13 mouse cellular contexts compared by ENCODE assay signal in genomic region chr19:37320802-37321619, GRCm38 (mm10). TPM values are rescaled to one million over a fixed set of nuclear protein-coding genes. Genes with fewer than 3 reads are reported as not detected.
DNase-seq lines count a peak whose midpoint lies in the region; ATAC-seq lines count a peak whose summit lies in the region.
"Had no signal": no experiment of that assay in that cellular context is flagged by ENCODE, and none has a peak within 500 bp of the region (broad histone marks: within the 10 kb centered on the region; RNA-seq: fewer than 3 reads in every experiment).

No protein-coding gene starts in this region.

- peak overlapping the region; percentile 79 for H3K27ac ChIP-seq in heart, embryonic 15.5 days
- H3K27ac ChIP-seq: limb, embryonic 13.5 days; midbrain, embryonic 10.5 days; stomach, embryonic 15.5 days had no signal

- ATAC-seq in heart, embryonic 15.5 days (replicated peaks; ENCODE audit: insufficient number of reproducible peaks, insufficient read depth, low FRiP score, low read depth): peak; percentile 60; the same call in 1 of the 2 replicates

- no peaks in the 10 kb centered on the region for H3K9me3 ChIP-seq in heart, embryonic 15.5 days (replicated peaks)
- H3K9me3 ChIP-seq: G1E; limb, embryonic 13.5 days; midbrain, embryonic 10.5 days; stomach, embryonic 15.5 days had no signal

- WGBS in heart, embryonic 15.5 days: 59% methylated on average over 16 of the region's 16 CpGs

- H3K4me2 ChIP-seq in heart, embryonic 15.5 days: no peak overlapping the region
- H3K4me2 ChIP-seq: limb, embryonic 13.5 days; stomach, embryonic 15.5 days had no signal

- DNase-seq in kidney, postnatal 10 days: peak; percentile 24
- no peak for DNase-seq in kidney, postnatal 36 days
- DNase-seq in Muller cell, postnatal 12 days (ENCODE audit: inconsistent ontology term): peak; percentile 60
- DNase-seq in adrenal gland, postnatal 14 days: peak; percentile 91
- DNase-seq in natural killer cell, adult 2 months (ENCODE audit: low spot score in 2 of 2): no peak
- DNase-seq in left cerebral cortex, adult 9 months (ENCODE audit: low spot score in 2 of 2): no peak
- DNase-seq in frontal cortex, postnatal 25 days (ENCODE audit: low spot score in 2 of 2): no peak
- DNase-seq: kidney, adult 18-20 months had no signal

- peaks cover 21% of the 10 kb centered on the region for H3K4me1 ChIP-seq in heart, embryonic 15.5 days (replicated peaks)
- H3K4me1 ChIP-seq: limb, embryonic 13.5 days; midbrain, embryonic 10.5 days; stomach, embryonic 15.5 days had no signal

- no peak overlapping the region for H3K9ac ChIP-seq in heart, embryonic 15.5 days
- H3K9ac ChIP-seq: limb, embryonic 13.5 days; stomach, embryonic 15.5 days had no signal

- no peak overlapping the region for H3K4me3 ChIP-seq in heart, embryonic 15.5 days
- H3K4me3 ChIP-seq: limb, embryonic 13.5 days; midbrain, embryonic 10.5 days; stomach, embryonic 15.5 days had no signal

- peaks cover 12% of the 10 kb centered on the region for H3K36me3 ChIP-seq in heart, embryonic 15.5 days

- H3K27me3 ChIP-seq in heart, embryonic 15.5 days: no peaks in the 10 kb centered on the region
- H3K27me3 ChIP-seq: limb, embryonic 13.5 days; stomach, embryonic 15.5 days had no signal

RNA-seq across cellular contexts. Expression of gene Ide, which starts 16.6 kb away (rescaled TPM):
- 76.9 and 81.1 TPM in 2 replicates for total RNA-seq in adrenal gland, postnatal 14 days (2021)
- 66.5 and 66.6 TPM in 2 replicates for polyA plus RNA-seq in heart, embryonic 15.5 days (2015; fragmentation: Nextera tagmentation; extraction: Ambion mirVana)

RNA-seq across cellular contexts. Expression of gene Kif11, which starts 55.2 kb away (rescaled TPM):
- total RNA-seq in adrenal gland, postnatal 14 days (2021): 10.3 and 12.5 TPM in 2 replicates
- 39.6 and 45.4 TPM in 2 replicates for polyA plus RNA-seq in heart, embryonic 15.5 days (2015; fragmentation: Nextera tagmentation; extraction: Ambion mirVana)

Comparison
In these comparisons a context has a peak if more than half of its experiments do, and no peak if none do; other contexts are left out.
1. DNase-seq: peak in kidney, postnatal 10 days (single experiment), Muller cell, postnatal 12 days (single experiment) and adrenal gland, postnatal 14 days (single experiment); none in kidney, postnatal 36 days (0 of 2), natural killer cell, adult 2 months (0 of 2), left cerebral cortex, adult 9 months (0 of 2) and frontal cortex, postnatal 25 days (0 of 2).